Mouse (Mus musculus) midbrain, embryonic 15.5 days (tissue): Measurements from ENCODE around the gene Jund. TPM values are rescaled to one million over a fixed set of nuclear protein-coding genes. Genes with fewer than 3 reads are reported as not detected.

ENCODE experiments used
- ATAC-seq: fragments of 200-750 bp; cut with Nextera tagmentation; replicated peaks from 2 replicates; pipeline ENCODE4 v1.8.0; 2017; ENCODE audit warnings: moderate TSS enrichment
- H3K27ac ChIP-seq: fragments of 300-500 bp; sonication (generic); 2 replicates; pipeline ENCODE4 v1.5.1; 2015; ENCODE audit warnings: mild to moderate bottlenecking, inconsistent platforms
- H3K27me3 ChIP-seq: fragments of 300-500 bp; sonication (generic); replicated peaks from 2 replicates; pipeline ENCODE4 v1.6.1; 2015; ENCODE audit warnings: inconsistent platforms
- H3K36me3 ChIP-seq: fragments of 300-500 bp; sonication (generic); replicated peaks from 2 replicates; pipeline ENCODE4 v1.6.1; 2015; ENCODE audit warnings: inconsistent platforms
- H3K4me1 ChIP-seq: fragments of 300-500 bp; sonication (generic); 2 replicates; pipeline ENCODE4 v1.6.1; 2015; ENCODE audit warnings: inconsistent platforms
- H3K4me2 ChIP-seq: fragments of 300-500 bp; sonication (generic); 2 replicates; pipeline ENCODE4 v1.6.1; 2015; ENCODE audit warnings: inconsistent platforms, mild to moderate bottlenecking, moderate library complexity
- H3K4me3 ChIP-seq: fragments of 300-500 bp; sonication (generic); 2 replicates; pipeline ENCODE4 v1.5.1; 2015; ENCODE audit warnings: mild to moderate bottlenecking, inconsistent platforms
- H3K9ac ChIP-seq: fragments of 300-500 bp; sonication (generic); 2 replicates; pipeline ENCODE4 v1.6.1; 2015; ENCODE audit warnings: mild to moderate bottlenecking, inconsistent platforms
- H3K9me3 ChIP-seq: fragments of 300-500 bp; sonication (generic); 2 replicates; pipeline ENCODE4 v1.6.1; 2016; ENCODE audit warnings: inconsistent platforms
- WGBS: fragments of 180-500 bp; shearing (Covaris S2); methylation state at CpG from one replicate; pipeline ENCODE4 v1.1.7; 2015; ENCODE audit warnings: mixed read lengths; 5-methylcytosine and 5-hydroxymethylcytosine counted together
- polyA plus RNA-seq: library from polyadenylated mRNA; unstranded; fragments of >200 nt; fragmentation: Nextera tagmentation; extraction: Ambion mirVana; gene quantifications from 2 replicates; pipeline ENCODE4 v1.2.1, GENCODE M21; 2015

Gene Jund
- polyA plus RNA-seq, 1 experiment from 2014 or later: 83.0 TPM

DNA sequence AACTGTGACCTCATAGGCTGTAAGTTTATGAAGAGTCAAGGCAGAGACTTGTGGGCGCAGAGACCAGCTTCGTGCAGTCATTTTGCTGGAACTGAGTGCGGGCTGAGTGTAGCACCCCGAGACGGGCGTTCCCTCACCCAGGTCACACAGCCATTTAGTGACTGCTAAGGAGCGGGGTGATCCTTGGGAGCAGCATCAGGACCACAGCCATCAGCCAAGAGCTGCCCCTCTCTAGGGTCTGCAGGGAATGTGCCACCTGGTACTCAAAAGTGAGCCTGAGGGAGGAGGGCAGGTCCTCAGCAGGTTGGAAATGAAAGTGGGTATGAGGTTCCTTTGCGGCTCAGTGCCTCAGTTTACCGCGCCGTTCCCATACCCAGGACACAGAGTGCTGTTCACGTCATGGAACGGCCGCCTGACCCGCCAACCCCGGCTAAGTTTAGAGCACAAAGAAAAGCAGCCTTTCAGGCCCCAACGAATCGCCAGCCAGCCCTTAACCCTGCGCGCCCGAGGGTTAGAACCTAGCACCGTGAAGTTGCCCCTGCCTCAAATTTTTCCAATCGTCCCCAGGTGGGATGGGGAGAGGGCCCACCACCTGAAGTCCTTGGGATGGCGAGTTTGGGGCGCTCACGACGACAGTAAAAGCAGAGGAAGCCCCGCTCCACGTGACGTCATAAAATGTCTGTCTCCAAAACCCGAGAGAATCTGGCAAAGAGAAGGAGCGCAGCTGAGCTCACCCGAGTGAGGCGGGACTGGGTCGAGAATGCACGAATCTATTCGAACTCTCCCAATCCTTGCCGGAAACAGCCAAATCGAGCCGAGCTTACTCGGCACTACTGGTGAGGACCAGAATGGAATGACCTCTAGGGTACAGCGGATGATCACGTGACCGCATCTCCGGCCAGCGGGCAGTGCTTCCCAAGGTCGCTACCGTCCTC lies 45.2 kb downstream of the Jund start:
- peak; percentile 15; the same call in 1 of the 2 replicates for ATAC-seq
- Histone ChIP-seq H3K9me3 (no peaks in the 10 kb centered on the region), H3K4me2 (peak overlapping the region; percentile 54), H3K27me3 (peaks cover 57% of the 10 kb centered on the region), H3K27ac (no peak overlapping the region), H3K4me3 (peak overlapping the region; percentile 35), H3K36me3 (no peaks in the 10 kb centered on the region), H3K4me1 (peaks cover 17% of the 10 kb centered on the region), H3K9ac (peak overlapping the region; percentile 18)
- 5% methylated on average over 48 of the region's 48 CpGs for WGBS

DNA sequence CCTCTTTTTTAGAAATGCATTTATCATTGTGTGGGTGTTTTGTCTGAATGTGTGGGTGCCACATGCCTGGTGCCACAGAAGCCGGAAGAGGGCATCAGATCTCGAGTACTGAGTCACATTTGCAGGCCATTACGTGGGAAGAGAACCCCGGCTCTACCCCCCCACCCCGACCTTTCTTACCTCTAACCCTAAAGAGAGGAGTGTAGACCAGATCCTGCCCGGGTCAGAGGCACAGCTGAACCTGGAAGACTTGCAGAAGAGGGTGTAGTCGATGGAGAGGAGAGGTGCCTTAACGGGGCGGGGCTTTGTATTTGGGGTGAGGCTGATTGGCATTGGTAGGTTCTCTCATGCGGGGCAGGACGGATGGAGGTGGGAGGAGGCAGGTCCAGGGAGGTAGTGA lies 46.1 kb downstream of the Jund start:
- H3K4me2 ChIP-seq: no peak overlapping the region
- H3K27me3 ChIP-seq: peaks cover 65% of the 10 kb centered on the region
- H3K27ac ChIP-seq: no peak overlapping the region
- peaks cover 17% of the 10 kb centered on the region for H3K4me1 ChIP-seq
- WGBS: 62% methylated on average over 11 of the region's 11 CpGs
- no peak for ATAC-seq
- H3K9me3 ChIP-seq: no peaks in the 10 kb centered on the region
- H3K36me3 ChIP-seq: no peaks in the 10 kb centered on the region
- no peak overlapping the region for H3K4me3 ChIP-seq
- H3K9ac ChIP-seq: no peak overlapping the region

DNA sequence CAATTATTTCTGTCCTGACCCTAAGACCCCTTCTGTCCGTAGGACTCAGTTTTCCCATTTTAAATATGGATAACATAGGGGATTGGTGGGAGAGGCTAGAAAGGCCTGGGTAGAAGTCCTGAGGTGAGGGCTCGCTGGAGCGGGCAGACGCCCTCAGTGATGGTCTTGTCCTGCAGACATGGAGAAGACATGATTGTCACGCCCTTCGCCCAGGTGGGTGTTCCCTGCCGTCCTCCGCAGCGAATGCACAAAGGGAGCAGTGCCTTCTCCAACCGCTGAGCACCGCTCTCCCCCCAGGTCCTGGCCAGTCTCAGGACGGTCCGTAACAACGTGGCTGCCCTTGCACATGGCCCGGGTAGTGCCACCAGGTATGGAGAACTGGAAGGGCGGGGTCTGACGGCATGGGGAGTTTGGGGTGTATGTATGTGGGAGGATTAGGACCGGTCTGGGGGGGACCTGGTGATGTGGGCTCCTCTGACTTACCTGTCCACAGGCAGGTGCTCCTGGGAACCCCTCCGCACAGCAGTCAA lies 47.0 kb downstream of the Jund start:
- Histone ChIP-seq H3K4me1 (peaks cover 17% of the 10 kb centered on the region), H3K4me2 (no peak overlapping the region), H3K4me3 (no peak overlapping the region), H3K9ac (no peak overlapping the region), H3K27me3 (peaks cover 65% of the 10 kb centered on the region), H3K27ac (no peak overlapping the region), H3K9me3 (no peaks in the 10 kb centered on the region), H3K36me3 (no peaks in the 10 kb centered on the region)
- WGBS: 63% methylated on average over 19 of the region's 19 CpGs
- ATAC-seq: no peak

DNA sequence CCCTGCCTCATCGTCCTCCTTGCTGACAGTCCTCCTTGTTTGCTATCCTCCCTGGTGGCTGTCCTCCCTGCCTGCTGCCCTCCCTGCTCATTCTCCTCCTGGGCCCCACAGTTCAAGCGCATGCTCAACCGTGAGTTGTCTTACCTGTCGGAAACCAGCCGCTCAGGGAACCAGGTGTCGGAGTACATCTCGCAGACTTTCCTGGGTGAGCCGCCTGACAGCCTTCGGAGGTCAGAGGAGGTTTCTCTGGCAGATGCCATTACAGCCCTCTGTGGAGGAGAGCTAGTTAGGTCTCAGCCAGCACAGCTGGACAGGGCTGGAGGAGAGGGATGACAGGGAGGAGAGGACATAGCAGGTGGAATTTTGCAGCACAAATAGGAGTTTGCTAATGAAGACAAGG lies 47.9 kb downstream of the Jund start:
- 78% methylated on average over 9 of the region's 9 CpGs for WGBS
- no peak overlapping the region for H3K4me3 ChIP-seq
- H3K27me3 ChIP-seq: peaks cover 62% of the 10 kb centered on the region
- no peak overlapping the region for H3K9ac ChIP-seq
- H3K9me3 ChIP-seq: no peaks in the 10 kb centered on the region
- H3K36me3 ChIP-seq: no peaks in the 10 kb centered on the region
- ATAC-seq: no peak
- peaks cover 17% of the 10 kb centered on the region for H3K4me1 ChIP-seq
- no peak overlapping the region for H3K27ac ChIP-seq
- H3K4me2 ChIP-seq: no peak overlapping the region

DNA sequence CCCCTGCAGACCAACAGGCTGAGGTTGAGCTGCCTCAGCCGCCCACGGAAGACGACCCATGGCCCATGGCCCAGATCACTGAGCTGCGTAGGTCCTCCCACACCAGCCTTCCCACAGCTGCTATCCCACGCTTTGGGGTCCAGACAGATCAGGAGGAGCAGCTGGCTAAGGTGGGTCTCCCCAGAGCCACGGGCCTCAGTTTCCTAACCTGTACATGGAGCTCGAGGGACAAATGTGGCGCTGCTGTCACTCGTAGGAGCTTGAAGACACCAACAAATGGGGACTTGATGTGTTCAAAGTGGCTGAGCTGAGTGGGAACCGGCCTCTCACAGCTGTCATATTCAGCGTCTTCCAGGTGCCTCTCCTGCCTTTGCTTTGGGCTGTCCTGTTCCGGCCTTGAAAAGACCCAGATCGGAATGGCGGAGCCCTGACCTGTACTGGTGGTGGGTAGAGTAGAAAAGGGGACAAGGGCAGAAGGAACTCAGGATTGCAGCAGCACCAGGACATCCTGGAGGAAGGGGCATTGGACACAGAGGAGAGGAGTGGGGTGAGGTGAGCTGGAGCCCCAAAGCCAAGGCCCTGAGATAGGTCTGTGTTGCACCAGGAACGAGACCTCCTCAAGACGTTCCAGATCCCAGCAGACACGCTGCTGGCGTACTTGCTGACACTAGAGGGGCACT lies 48.6 kb downstream of the Jund start:
- peaks cover 55% of the 10 kb centered on the region for H3K27me3 ChIP-seq
- WGBS: 87% methylated on average over 18 of the region's 18 CpGs
- no peak for ATAC-seq

DNA sequence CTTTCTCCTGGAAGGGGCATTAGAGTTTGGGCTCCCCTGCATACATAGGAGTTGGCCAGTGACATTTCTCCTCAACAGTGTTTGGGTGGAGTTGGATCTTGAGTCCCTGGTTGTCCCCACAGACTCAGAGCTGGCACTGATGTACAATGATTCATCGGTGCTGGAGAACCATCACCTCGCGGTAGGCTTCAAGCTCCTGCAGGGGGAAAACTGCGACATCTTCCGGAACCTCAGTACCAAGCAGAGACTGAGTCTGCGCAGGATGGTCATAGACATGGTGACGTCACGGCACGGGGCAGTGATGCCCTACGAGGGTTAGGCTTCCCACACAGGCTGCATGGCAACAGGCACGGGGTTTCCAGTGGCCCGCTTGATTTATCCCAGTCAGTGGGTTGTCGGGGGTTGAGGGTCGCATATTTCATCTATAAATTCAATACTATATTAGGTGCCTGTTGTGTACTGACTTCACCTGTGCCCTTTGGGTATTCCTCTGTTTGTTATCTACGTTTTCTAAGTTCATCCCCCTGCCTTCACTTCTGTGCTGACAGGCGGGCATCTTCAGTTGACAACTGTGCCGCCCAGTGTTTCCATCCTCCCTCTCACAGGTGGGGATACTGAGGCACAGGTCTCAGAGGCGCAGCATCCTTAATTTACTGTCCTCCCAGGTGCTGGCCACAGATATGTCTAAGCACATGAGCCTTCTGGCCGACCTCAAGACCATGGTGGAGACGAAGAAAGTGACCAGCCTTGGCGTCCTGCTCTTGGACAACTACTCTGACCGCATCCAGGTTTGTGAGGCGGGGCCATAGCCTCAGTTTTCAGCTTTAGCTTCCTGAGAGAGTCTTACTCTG lies 49.7 kb downstream of the Jund start:
- 87% methylated on average over 23 of the region's 23 CpGs for WGBS
- H3K36me3 ChIP-seq: no peaks in the 10 kb centered on the region
- peaks cover 9% of the 10 kb centered on the region for H3K4me1 ChIP-seq
- H3K4me3 ChIP-seq: no peak overlapping the region
- no peak overlapping the region for H3K27ac ChIP-seq
- peaks cover 44% of the 10 kb centered on the region for H3K27me3 ChIP-seq
- H3K4me2 ChIP-seq: no peak overlapping the region
- no peak for ATAC-seq
- no peaks in the 10 kb centered on the region for H3K9me3 ChIP-seq
- no peak overlapping the region for H3K9ac ChIP-seq

More for the DNA sequence above, 48.6 kb downstream of the Jund start:
- Histone ChIP-seq H3K9ac (no peak overlapping the region), H3K9me3 (no peaks in the 10 kb centered on the region), H3K4me3 (no peak overlapping the region), H3K4me2 (no peak overlapping the region), H3K4me1 (peaks cover 17% of the 10 kb centered on the region), H3K27ac (no peak overlapping the region), H3K36me3 (no peaks in the 10 kb centered on the region)

DNA sequence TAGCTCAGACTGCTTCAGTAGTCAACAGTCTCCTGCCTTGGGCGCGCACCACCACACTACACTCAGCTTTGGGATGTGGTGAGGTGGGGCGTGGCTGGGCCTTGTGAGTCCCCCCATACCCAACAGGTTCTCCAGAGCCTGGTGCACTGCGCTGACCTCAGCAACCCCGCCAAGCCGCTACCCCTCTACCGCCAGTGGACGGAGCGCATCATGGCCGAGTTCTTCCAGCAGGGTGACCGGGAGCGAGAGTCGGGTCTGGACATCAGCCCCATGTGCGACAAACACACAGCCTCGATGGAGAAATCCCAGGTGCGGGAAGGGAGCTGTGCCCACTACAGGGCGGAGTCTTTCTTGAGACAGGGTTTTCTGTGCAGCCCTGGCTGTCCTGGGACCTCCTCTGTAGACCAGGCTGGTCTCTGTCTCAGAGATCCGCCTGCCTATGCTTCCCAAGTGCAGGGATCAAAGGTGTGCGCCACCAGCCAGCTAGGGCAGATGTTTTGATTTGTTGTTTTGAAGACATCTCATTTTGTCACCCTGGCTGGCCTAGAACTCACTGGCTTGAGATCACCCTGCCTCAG lies 50.4 kb downstream of the Jund start:
- H3K9me3 ChIP-seq: no peaks in the 10 kb centered on the region
- no peak overlapping the region for H3K27ac ChIP-seq
- peaks cover 37% of the 10 kb centered on the region for H3K27me3 ChIP-seq
- ATAC-seq: no peak
- no peak overlapping the region for H3K4me2 ChIP-seq
- H3K36me3 ChIP-seq: no peaks in the 10 kb centered on the region
- 81% methylated on average over 19 of the region's 19 CpGs for WGBS
- H3K4me3 ChIP-seq: no peak overlapping the region
- no peak overlapping the region for H3K9ac ChIP-seq
- peaks cover 2% of the 10 kb centered on the region for H3K4me1 ChIP-seq

Other genes starting within 250 kb of the Jund start
- gene Klhl26, start 222.0 kb upstream of the Jund start, polyA plus RNA-seq: 31.0 and 31.4 TPM in 2 replicates
- gene Tmem59l, start 211.6 kb upstream of the Jund start, polyA plus RNA-seq: 123 and 141 TPM in 2 replicates
- gene Crlf1, start 205.8 kb upstream of the Jund start, polyA plus RNA-seq: 2.4 and 2.9 TPM in 2 replicates
- 164 and 169 TPM in 2 replicates for gene Rex1bd, start 192.2 kb upstream of the Jund start, polyA plus RNA-seq
- 587 and 620 TPM in 2 replicates for gene Uba52, start 188.1 kb upstream of the Jund start, polyA plus RNA-seq
- gene Fkbp8, start 171.2 kb upstream of the Jund start, polyA plus RNA-seq: 450 and 462 TPM in 2 replicates
- gene Kxd1, start 171.0 kb upstream of the Jund start, polyA plus RNA-seq: 46.4 and 51.7 TPM in 2 replicates
- gene Ell, start 159.5 kb upstream of the Jund start, polyA plus RNA-seq: 18.6 and 19.9 TPM in 2 replicates
- 175 and 176 TPM in 2 replicates for gene Isyna1, start 104.6 kb upstream of the Jund start, polyA plus RNA-seq
- gene Ssbp4, start 90.1 kb upstream of the Jund start, polyA plus RNA-seq: 175 and 189 TPM in 2 replicates
- gene Lrrc25, start 82.8 kb upstream of the Jund start, polyA plus RNA-seq: 1.2 and 1.6 TPM in 2 replicates
- gene Gdf15, start 66.5 kb upstream of the Jund start, polyA plus RNA-seq: 0.13 and 0.19 TPM in 2 replicates
- 70.1 and 74.5 TPM in 2 replicates for gene Pgpep1, start 38.6 kb upstream of the Jund start, polyA plus RNA-seq
- gene Lsm4, start 25.7 kb upstream of the Jund start, polyA plus RNA-seq: 175 and 193 TPM in 2 replicates
- gene Iqcn, start 4.5 kb downstream of the Jund start, polyA plus RNA-seq: 0.05 and 0.14 TPM in 2 replicates
- not detected in 2 replicates for gene Gm3336, start 19.6 kb downstream of the Jund start, polyA plus RNA-seq
- 0.15 and 0.46 TPM in 2 replicates for gene Pde4c, start 24.8 kb downstream of the Jund start, polyA plus RNA-seq
- gene Rab3a, start 55.7 kb downstream of the Jund start, polyA plus RNA-seq: 473 and 487 TPM in 2 replicates
- gene Mpv17l2, start 62.0 kb downstream of the Jund start, polyA plus RNA-seq: 36.6 and 38.4 TPM in 2 replicates
- 113 TPM in 2 replicates for gene Pik3r2, start 77.8 kb downstream of the Jund start, polyA plus RNA-seq
- 26.4 and 26.9 TPM in 2 replicates for gene Mast3, start 106.1 kb downstream of the Jund start, polyA plus RNA-seq
- gene Il12rb1, start 109.5 kb downstream of the Jund start, polyA plus RNA-seq: 0.10 and 0.36 TPM in 2 replicates
- gene Arrdc2, start 140.8 kb downstream of the Jund start, polyA plus RNA-seq: 8.1 and 8.6 TPM in 2 replicates
- gene Kcnn1, start 164.3 kb downstream of the Jund start, polyA plus RNA-seq: 19.0 and 20.6 TPM in 2 replicates
- 173 and 180 TPM in 2 replicates for gene Ccdc124, start 175.0 kb downstream of the Jund start, polyA plus RNA-seq
- 1.9 and 2.0 TPM in 2 replicates for gene Slc5a5, start 193.8 kb downstream of the Jund start, polyA plus RNA-seq
- 2,076 and 2,093 TPM in 2 replicates for gene Rpl18a, start 198.5 kb downstream of the Jund start, polyA plus RNA-seq
- gene Map1s, start 207.0 kb downstream of the Jund start, polyA plus RNA-seq: 69.2 and 69.9 TPM in 2 replicates